Mouse (Mus musculus) gastrocnemius, adult 8-10 months (tissue): Measurements from ENCODE around the gene Vmn1r170. TPM values are rescaled to one million over a fixed set of nuclear protein-coding genes. Genes with fewer than 3 reads are reported as not detected.
"Not testable (repeated sequence)": the region's sequence is repeated elsewhere in the genome, so short reads cannot be mapped to it uniquely, and the experiment has no call there.

ENCODE experiments used
- DNase-seq, 2 experiments: peaks; one replicate each; pipeline ENCODE4 v3.0.0; 2022; ENCODE audit warnings: low spot score in 2 of 2
- total RNA-seq, 4 experiments: library from RNA; stranded (reverse); gene quantifications; 2 replicates each; pipeline ENCODE4 v1.2.4; 2022

Vmn1r170 gene
- total RNA-seq, result not detected

GRCm38 (mm10) chr7:23605875-23606274 lies at the start of gene Vmn1r170:
TSS of gene Vmn1r170 (plus strand) at chr7:23606175.
- not testable (repeated sequence) for DNase-seq

GRCm38 (mm10) chr7:23575226-23575625 lies 30.7 kb upstream of the Vmn1r170 start, which contains the start of gene Vmn1r169:
TSS of gene Vmn1r169 (plus strand) at chr7:23575526.
- DNase-seq, result not testable (repeated sequence)

- no peak for DNase-seq
Measured at GRCm38 (mm10) chr7:23630422-23630821, 24.4 kb downstream of the Vmn1r170 start, which contains the start of gene Vmn1r171. TSS of gene Vmn1r171 (plus strand) at chr7:23630722.

Other genes starting within 250 kb of the Vmn1r170 start
- under 1 TPM in 1 of 4 experiments, not detected in 3; 0.07 TPM for gene Nlrp5, start 220.3 kb upstream of the Vmn1r170 start, total RNA-seq
- not detected for gene Vmn1r167, start 99.0 kb upstream of the Vmn1r170 start, total RNA-seq
- not detected for gene Vmn1r168, start 66.4 kb upstream of the Vmn1r170 start, total RNA-seq
- not detected for gene Vmn1r169, start 30.6 kb upstream of the Vmn1r170 start, total RNA-seq
- not detected for gene Vmn1r171, start 24.5 kb downstream of the Vmn1r170 start, total RNA-seq
- gene Vmn1r172, start 52.1 kb downstream of the Vmn1r170 start, total RNA-seq, result not detected
- not detected for gene Vmn1r173, start 94.5 kb downstream of the Vmn1r170 start, total RNA-seq
- not detected for gene Vmn1r174, start 146.1 kb downstream of the Vmn1r170 start, total RNA-seq
- not detected for gene Vmn1r175, start 204.5 kb downstream of the Vmn1r170 start, total RNA-seq
- gene Vmn1r176, start 231.2 kb downstream of the Vmn1r170 start, total RNA-seq, result not detected